Mouse (Mus musculus): ENCODE measurements around the gene Ccr10. TPM values are rescaled to one million over a fixed set of nuclear protein-coding genes. Genes with fewer than 3 reads are reported as not detected.
"Not testable (repeated sequence)": the region's sequence is repeated elsewhere in the genome, so short reads cannot be mapped to it uniquely, and the experiment has no call there.

Ccr10 gene
- polyA plus RNA-seq, 1 experiment from 2014 or later = 0.06 TPM

DNA sequence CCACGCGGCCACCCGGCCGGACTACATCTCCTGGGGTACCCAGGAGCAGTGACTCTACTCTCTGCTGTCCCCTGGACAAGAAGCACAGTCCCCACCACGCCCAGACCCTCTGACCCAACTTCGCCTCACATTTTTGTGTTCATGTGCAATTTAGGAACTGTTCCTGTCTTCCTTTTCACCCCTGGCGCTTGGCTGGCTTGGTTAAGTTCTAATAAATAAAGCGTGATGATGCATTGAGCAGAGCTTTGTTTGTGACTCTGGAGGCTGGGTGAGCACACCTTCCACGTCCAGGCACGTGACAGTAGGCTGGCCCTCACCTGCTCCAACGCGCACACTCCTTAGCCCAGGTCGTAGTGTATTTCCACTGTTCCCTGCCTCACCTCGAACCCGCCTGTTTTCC, 13.7 kb downstream of the Ccr10 start:
- TF ChIP-seq EP300 (IDR thresholded peaks at IDR 0.05) (no peak), CTCF (IDR thresholded peaks at IDR 0.05) (no peak)
- H3K4me1 ChIP-seq (ENCODE audit: insufficient read depth, low read depth, low read length) = peaks cover 2% of the 10 kb centered on the region; the same call in 1 of the 2 replicates
- H3K27ac ChIP-seq (ENCODE audit: low read length) = no peak overlapping the region
- H3K36me3 ChIP-seq (ENCODE audit: insufficient read depth, low read length) = peaks cover 16% of the 10 kb centered on the region; the same call in 1 of the 2 replicates
- ATAC-seq (no peak), DNase-seq (ENCODE audit: low spot score) (no peak)
- H3K9me3 ChIP-seq (ENCODE audit: low read length) = no peaks in the 10 kb centered on the region
- whole genome bisulfite sequencing = 89% methylated on average over 15 of the region's 15 CpGs
- no peak overlapping the region for H3K4me2 ChIP-seq (replicated peaks; ENCODE audit: low read depth, low read length)
- H3K4me3 ChIP-seq (ENCODE audit: low read depth, low read length) = no peak overlapping the region
- H3K27me3 ChIP-seq (replicated peaks; ENCODE audit: insufficient read depth, low read length) = no peaks in the 10 kb centered on the region; the same call in 1 of the 2 replicates
- H3K9ac ChIP-seq (replicated peaks; ENCODE audit: low read depth) = no peak overlapping the region

- H3K27me3 ChIP-seq (replicated peaks; ENCODE audit: insufficient read depth, low read length); ATAC-seq; H3K27ac ChIP-seq (ENCODE audit: low read length); H3K4me3 ChIP-seq (ENCODE audit: low read depth, low read length); H3K4me2 ChIP-seq (replicated peaks; ENCODE audit: low read depth, low read length); H3K9ac ChIP-seq (replicated peaks; ENCODE audit: low read depth); DNase-seq (ENCODE audit: low spot score); H3K4me1 ChIP-seq (ENCODE audit: insufficient read depth, low read depth, low read length); H3K9me3 ChIP-seq (ENCODE audit: low read length): not testable (repeated sequence)
- H3K36me3 ChIP-seq (ENCODE audit: insufficient read depth, low read length) = peaks cover 16% of the 10 kb centered on the region; the same call in 1 of the 2 replicates
- 80% methylated on average over 6 of the region's 8 CpGs for WGBS
These were observed 14.2 kb downstream of the Ccr10 start for GRCm38 (mm10) chr11:101160981-101161505.

DNA sequence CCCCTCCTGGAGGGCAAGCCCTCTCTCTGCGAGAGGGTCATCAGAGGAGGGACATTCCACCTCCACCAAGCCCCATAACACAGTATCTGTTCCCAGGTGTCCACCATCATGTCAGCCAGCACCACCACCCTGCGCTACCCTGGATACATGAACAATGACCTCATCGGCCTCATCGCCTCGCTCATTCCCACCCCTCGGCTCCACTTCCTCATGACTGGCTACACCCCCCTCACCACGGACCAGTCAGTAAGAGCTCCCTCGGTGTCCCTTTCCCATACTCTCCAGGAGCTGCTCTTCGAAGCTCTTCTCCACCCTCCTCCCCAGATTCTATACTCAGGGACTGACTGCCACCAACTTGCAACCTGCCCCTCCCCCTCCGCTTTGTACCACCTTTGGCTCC, 15.1 kb downstream of the Ccr10 start:
- 72% methylated on average over 7 of the region's 10 CpGs for WGBS
- not testable (repeated sequence) for H3K27ac ChIP-seq (ENCODE audit: low read length); H3K4me1 ChIP-seq (ENCODE audit: insufficient read depth, low read depth, low read length); H3K9me3 ChIP-seq (ENCODE audit: low read length); ATAC-seq; H3K4me2 ChIP-seq (replicated peaks; ENCODE audit: low read depth, low read length); DNase-seq (ENCODE audit: low spot score); H3K27me3 ChIP-seq (replicated peaks; ENCODE audit: insufficient read depth, low read length); H3K4me3 ChIP-seq (ENCODE audit: low read depth, low read length); H3K9ac ChIP-seq (replicated peaks; ENCODE audit: low read depth)
- peaks cover 16% of the 10 kb centered on the region; the same call in 1 of the 2 replicates for H3K36me3 ChIP-seq (ENCODE audit: insufficient read depth, low read length)

- Histone ChIP-seq H3K27ac (ENCODE audit: low read length) (no peak within 1 kb of the TSS), H3K9me3 (ENCODE audit: low read length) (no peaks in the 10 kb centered on the region), H3K36me3 (ENCODE audit: insufficient read depth, low read length) (no peaks in the 10 kb centered on the region), H3K4me1 (ENCODE audit: insufficient read depth, low read depth, low read length) (peaks cover 7% of the 10 kb centered on the region; the same call in 1 of the 2 replicates), H3K27me3 (replicated peaks; ENCODE audit: insufficient read depth, low read length) (no peaks in the 10 kb centered on the region), H3K4me2 (replicated peaks; ENCODE audit: low read depth, low read length) (peak within 1 kb of the TSS; percentile 57), H3K9ac (replicated peaks; ENCODE audit: low read depth) (no peak within 1 kb of the TSS; the same call in 1 of the 2 replicates), H3K4me3 (ENCODE audit: low read depth, low read length) (peak within 1 kb of the TSS; percentile 24)
- DNase-seq (ENCODE audit: low spot score) = peak; percentile 78
- peak; percentile 79 for ATAC-seq
- 2% methylated on average over 32 of the region's 36 CpGs for WGBS
- TF ChIP-seq EP300 (IDR thresholded peaks at IDR 0.05) (no peak), CTCF (IDR thresholded peaks at IDR 0.05) (0 out of 2 replicates have a peak, but pooled peaks have one; percentile 5)
These were observed 19.4 kb downstream of the Ccr10 start, which contains the start of gene Tubg2 for GRCm38 (mm10) chr11:101155728-101156371. Gene Tubg2 (plus strand): TSS chr11:101155907.

GRCm38 (mm10) chr11:101155151-101155550, 20.1 kb downstream of the Ccr10 start:
- no peak overlapping the region for H3K27ac ChIP-seq (ENCODE audit: low read length)
- no peak for TF ChIP-seq EP300 (IDR thresholded peaks at IDR 0.05)
- no peak for TF ChIP-seq CTCF (IDR thresholded peaks at IDR 0.05)
- H3K4me3 ChIP-seq (ENCODE audit: low read depth, low read length) = no peak overlapping the region
- H3K4me2 ChIP-seq (replicated peaks; ENCODE audit: low read depth, low read length) = no peak overlapping the region
- ATAC-seq (no peak), DNase-seq (ENCODE audit: low spot score) (no peak)
- H3K9ac ChIP-seq (replicated peaks; ENCODE audit: low read depth) = no peak overlapping the region
- H3K27me3 ChIP-seq (replicated peaks; ENCODE audit: insufficient read depth, low read length) = no peaks in the 10 kb centered on the region
- H3K4me1 ChIP-seq (ENCODE audit: insufficient read depth, low read depth, low read length) = peaks cover 7% of the 10 kb centered on the region; the same call in 1 of the 2 replicates
- WGBS = 68% methylated on average over 6 of the region's 6 CpGs
- H3K36me3 ChIP-seq (ENCODE audit: insufficient read depth, low read length) = no peaks in the 10 kb centered on the region
- H3K9me3 ChIP-seq (ENCODE audit: low read length) = no peaks in the 10 kb centered on the region

DNA sequence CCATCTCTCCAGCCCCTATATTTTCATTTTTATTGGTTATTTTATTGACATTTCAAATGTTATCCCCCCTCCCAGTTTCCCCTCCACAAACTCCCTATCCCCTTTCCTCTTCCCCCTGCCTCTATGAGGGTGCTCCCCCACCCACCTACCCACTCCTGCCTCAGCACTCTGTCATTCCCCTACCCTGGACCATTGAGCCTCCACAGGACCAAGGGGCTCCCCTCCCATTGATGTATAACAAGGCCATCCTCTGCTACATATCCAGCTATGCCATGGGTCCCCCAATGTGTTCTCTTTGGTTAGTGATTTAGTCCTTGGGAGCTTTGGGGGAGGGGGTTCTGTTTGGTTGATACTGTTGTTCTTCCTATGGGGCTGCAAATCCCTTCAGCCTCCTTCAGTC, 20.6 kb downstream of the Ccr10 start:
- no peak overlapping the region for H3K9ac ChIP-seq (replicated peaks; ENCODE audit: low read depth)
- ATAC-seq (no peak), DNase-seq (ENCODE audit: low spot score) (no peak)
- H3K27ac ChIP-seq (ENCODE audit: low read length) = no peak overlapping the region
- no peak overlapping the region for H3K4me2 ChIP-seq (replicated peaks; ENCODE audit: low read depth, low read length)
- H3K9me3 ChIP-seq (ENCODE audit: low read length) = no peaks in the 10 kb centered on the region
- H3K4me1 ChIP-seq (ENCODE audit: insufficient read depth, low read depth, low read length) = peaks cover 7% of the 10 kb centered on the region; the same call in 1 of the 2 replicates
- TF ChIP-seq EP300 (IDR thresholded peaks at IDR 0.05) = no peak
- TF ChIP-seq CTCF (IDR thresholded peaks at IDR 0.05) = no peak
- H3K4me3 ChIP-seq (ENCODE audit: low read depth, low read length) = no peak overlapping the region
- no peaks in the 10 kb centered on the region for H3K36me3 ChIP-seq (ENCODE audit: insufficient read depth, low read length)
- H3K27me3 ChIP-seq (replicated peaks; ENCODE audit: insufficient read depth, low read length) = no peaks in the 10 kb centered on the region
